Mouse (Mus musculus): ENCODE measurements at regions not wholly inside any gene's neighbourhood (a gene's known extent, or its start where the extent isn't known, plus 50 kb on each side); places are given as distances from the start of the nearest gene placed in this dataset.

DNA sequence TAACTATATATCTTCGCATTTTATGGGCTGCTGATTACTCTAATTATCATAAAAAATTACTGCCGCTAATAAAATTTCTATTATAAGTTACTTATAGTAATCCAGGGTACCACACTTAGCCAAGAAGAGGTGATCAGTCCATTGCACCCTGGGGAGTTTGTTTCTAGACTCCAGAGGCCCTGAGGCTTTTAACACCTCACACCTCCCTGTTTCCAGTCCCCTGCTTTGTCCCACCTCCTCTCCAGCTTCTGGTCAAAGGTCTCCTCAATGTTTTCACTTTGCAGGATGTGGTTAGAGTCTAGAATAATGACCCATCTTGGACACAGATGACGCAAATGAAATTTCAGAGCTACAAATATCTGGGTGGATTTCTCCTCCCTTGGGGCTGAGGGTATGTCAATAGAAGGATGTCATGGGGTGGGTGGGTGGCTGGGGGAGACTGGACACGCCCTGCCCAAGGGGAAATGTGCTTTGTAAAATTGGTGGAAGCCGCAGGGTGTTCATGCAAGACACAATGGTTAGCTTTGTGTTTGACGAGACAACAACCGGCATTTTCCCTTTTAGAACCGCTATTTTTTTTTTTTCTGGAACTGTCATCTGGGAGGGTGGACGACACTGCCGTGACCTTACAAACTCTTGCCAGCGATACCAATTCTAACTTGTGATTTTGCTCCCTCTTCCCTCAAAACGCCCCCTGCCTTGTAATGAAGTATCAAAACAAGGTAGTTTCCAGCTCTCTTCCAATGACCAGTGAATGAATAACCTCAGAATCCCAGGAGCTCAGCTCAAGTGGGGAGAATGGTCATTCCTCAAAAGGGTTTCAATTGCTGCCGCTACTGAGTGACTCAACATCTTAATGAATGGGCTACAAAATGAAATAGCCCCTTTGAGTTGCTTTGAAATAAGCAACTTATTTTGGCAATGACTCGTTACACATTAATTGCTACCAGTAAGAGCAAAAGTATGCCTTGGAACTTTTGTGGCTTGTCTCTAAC lies 207.0 kb upstream of the Irx3 start:
- no peak for DNase-seq (ENCODE audit: low read depth, low spot score)

GRCm38 (mm10) chr8:92005091-92005490 lies 203.2 kb upstream of the Irx3 start:
- DNase-seq (ENCODE audit: low read depth, low spot score), result no peak

DNA sequence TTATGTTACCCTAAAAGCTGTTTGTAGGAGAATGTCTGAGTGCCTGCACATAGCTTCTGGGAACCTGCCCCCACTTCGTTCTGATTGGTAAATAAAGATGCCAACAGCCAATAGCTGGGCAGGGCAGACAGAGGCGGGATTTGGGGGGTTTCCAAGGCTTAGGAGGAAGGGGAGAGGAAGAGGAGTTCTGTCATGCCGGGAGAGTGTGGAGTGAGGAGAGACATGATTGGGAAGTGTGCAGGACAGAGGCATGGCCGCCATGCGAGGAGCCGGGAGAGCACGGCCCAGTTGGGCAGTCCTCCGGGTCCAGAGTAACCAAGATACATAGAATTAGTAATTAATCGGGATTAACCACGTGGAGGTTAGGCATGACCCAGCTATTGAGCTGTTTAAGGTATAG lies 202.7 kb upstream of the Irx3 start:
- DNase-seq (ENCODE audit: low read depth, low spot score), result no peak

GRCm38 (mm10) chr8:92000368-92000767 lies 198.5 kb upstream of the Irx3 start:
- no peak for DNase-seq (ENCODE audit: low read depth, low spot score)

GRCm38 (mm10) chr8:91999661-92000060 lies 197.8 kb upstream of the Irx3 start:
- no peak for DNase-seq (ENCODE audit: low read depth, low spot score)

- DNase-seq (ENCODE audit: low read depth, low spot score), result no peak
Measured at GRCm38 (mm10) chr8:91999189-91999588, 197.3 kb upstream of the Irx3 start.

DNA sequence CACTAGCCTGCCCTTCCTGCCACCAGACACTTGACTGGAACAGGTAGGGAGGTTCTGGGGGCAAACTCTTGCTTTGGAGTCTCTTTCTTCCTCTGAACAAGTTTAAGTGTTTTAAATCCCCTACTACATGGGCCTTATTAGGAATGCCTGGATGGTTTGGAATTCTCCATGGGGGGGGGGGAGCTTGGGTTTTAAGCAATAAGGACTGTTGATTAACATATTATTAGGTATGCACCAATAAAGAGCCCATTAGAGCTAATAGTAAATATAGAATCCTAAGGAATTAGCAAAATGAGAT lies 196.0 kb upstream of the Irx3 start:
- DNase-seq (ENCODE audit: low read depth, low spot score), result no peak

GRCm38 (mm10) chr8:91997023-91997891 lies 195.4 kb upstream of the Irx3 start:
- DNase-seq (ENCODE audit: low read depth, low spot score), result no peak

GRCm38 (mm10) chr8:91996305-91997022 lies 194.6 kb upstream of the Irx3 start:
- DNase-seq (ENCODE audit: low read depth, low spot score), result no peak

DNA sequence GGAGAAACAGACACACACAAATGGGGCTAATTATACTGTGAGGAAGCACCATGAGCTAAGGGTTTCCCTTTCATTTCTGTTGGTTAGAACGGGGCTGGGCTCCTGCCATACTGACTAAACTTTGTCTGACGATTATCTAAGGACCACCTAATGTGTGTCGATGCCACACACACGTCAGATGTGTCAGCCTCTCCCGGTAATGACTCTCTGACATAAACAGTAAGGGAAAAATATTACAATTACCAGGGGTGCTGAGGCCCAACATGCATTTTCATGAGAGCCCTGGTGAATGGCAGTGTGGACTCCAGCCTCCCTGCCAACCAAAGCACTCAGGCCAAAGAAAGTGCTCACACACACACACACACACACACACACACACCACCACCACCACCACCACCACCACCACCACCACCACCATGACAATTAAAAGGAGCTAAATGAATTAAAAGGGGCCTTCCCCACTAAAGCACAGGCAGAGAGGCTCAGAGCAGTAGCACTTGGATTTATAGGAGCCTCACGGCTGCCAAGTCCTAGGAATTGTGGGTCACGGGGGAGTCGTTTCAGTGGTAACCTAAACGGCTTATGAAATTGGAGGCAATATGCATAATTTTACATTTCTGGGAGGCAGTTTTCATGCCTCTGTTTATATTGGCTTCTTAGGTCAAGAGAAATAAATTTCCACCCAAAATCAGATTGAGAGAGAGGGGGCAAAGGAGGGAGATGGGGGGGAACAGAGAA lies 193.7 kb upstream of the Irx3 start:
- no peak for DNase-seq (ENCODE audit: low read depth, low spot score)

GRCm38 (mm10) chr8:91991542-91992452 lies 189.9 kb upstream of the Irx3 start:
- DNase-seq (ENCODE audit: low read depth, low spot score), result no peak

GRCm38 (mm10) chr8:91990952-91991351 lies 189.1 kb upstream of the Irx3 start:
- DNase-seq (ENCODE audit: low read depth, low spot score), result no peak

DNA sequence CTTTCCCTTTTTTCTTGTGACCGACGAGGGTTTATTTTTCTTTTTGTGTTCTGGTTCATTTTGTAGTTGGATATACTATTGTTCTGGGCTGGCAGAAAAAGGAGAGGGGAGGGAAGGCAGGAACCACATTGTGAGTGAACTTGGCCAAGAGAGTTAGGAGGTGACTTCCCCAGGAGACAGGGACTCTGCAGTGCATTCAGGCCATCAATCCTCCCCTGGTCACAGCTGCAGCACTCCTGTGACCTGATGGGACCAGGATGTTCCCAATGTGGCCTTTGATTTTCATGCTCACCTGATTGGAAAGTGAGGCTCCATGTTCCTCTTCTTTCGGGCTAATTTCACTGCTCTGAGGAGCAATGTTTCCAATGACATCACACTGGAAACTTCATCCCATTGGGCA lies 188.2 kb upstream of the Irx3 start:
- DNase-seq (ENCODE audit: low read depth, low spot score), result no peak

GRCm38 (mm10) chr8:91988866-91989633 lies 187.2 kb upstream of the Irx3 start:
- no peak for DNase-seq (ENCODE audit: low read depth, low spot score)

DNA sequence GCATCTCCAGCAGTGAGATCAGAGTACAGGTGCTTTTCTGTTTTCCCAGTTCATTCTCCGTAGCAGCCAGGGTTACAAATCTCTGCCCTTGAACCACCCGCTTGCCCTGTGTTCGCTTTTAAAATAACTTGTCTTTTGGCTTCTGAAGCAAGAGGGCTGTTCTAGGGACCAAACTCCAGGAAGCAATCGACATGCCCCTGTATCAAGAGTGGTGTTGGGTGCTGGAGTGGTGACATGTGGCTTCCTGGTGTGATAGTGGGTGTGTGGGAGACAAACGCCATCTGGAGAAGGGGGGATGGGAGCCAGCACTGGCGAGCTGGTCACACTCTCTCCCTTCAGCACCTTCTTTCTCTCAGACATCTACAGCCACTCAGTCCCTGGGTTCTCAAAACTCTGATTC lies 186.0 kb upstream of the Irx3 start:
- DNase-seq (ENCODE audit: low read depth, low spot score), result no peak

GRCm38 (mm10) chr8:91983171-91983570 lies 181.3 kb upstream of the Irx3 start:
- DNase-seq (ENCODE audit: low read depth, low spot score), result no peak

DNA sequence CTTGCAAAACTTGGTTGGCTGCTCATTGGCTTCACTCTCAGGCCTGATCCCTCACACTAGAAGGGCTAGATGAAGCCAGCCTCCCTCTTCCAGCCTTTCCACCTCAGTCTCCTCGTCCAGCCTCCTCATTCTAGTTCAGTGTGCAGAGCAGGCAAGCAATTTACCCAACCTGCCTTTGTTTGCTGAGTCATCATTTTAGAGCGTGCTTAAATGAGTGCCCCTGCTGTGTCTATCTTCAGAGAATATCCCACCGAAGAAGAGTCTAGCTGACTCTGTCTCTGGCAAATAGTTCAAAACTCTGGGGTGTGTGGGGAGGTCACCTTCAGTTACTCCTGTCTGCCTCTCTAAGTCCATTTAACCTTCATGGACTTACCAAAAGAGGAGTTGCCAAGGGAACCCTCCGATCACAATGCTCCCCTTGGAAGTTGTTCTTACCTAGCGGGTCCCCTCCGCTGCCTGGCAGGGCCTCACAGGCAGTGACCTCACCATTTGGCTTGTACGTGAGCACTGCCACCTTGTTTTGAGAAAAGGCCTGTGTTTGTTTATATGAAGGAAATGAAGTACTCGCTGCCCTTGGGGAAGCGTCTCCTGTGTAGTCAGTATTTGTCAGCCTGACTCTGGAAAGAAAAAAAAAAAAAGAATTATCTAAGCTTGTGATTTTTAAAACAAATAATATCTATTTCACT lies 175.2 kb upstream of the Irx3 start:
- no peak for DNase-seq (ENCODE audit: low read depth, low spot score)

GRCm38 (mm10) chr8:91975460-91975859 lies 173.6 kb upstream of the Irx3 start:
- no peak for DNase-seq (ENCODE audit: low read depth, low spot score)

- DNase-seq (ENCODE audit: low read depth, low spot score), result no peak
Measured at GRCm38 (mm10) chr8:91974636-91975035, 172.8 kb upstream of the Irx3 start.

All from embryo, embryonic 11.5 days (tissue).